Mouse (Mus musculus): ENCODE measurements at regions not wholly inside any gene's neighbourhood (a gene's known extent, or its start where the extent isn't known, plus 50 kb on each side); places are given as distances from the start of the nearest gene placed in this dataset.

DNA sequence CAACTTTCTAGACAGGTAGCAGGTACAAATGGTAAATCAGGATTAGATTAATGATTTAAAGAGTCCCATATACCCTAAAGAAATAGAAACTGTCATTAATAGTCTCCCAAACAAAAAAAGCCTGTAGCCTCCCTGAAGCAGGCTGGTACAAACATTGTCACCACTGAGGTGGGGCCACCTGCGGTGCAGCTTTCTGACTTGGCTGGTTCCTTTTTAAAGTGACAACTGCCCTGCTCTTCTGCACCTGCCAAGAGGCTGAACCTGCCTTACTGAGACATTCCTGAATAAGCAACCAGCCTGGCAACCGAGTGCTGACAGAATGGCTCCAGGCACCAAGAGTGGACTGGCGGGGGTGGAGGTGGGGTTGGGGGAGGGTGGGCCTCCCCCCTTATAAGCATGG, 687.0 kb upstream of the Vrk2 start:
- no peak for DNase-seq (ENCODE audit: low read depth, low spot score)

- DNase-seq (ENCODE audit: low read depth, low spot score) = peak; percentile 44
These were observed 670.5 kb upstream of the Vrk2 start for GRCm38 (mm10) chr11:27264253-27264652.

- no peak for DNase-seq (ENCODE audit: low read depth, low spot score)
These were observed 664.7 kb upstream of the Vrk2 start for GRCm38 (mm10) chr11:27258521-27258920.

DNA sequence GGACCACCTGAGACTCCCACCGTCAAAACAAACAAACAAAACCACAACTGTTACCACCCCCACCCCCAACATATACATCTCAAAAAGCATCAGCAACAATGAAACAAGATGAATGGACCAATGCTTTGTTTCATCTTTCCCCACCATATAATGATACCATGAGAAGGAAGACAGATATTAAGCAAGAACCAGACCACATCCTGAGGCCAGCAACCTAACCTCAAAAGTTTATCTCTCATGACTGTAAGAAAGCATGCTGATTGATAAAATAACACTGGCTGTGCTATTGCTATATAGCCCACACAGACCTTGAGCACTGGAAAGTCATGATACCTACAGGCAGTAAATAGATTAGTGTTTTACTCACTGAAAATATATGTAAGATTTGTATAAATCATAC, 642.1 kb upstream of the Vrk2 start:
- no peak for DNase-seq (ENCODE audit: low read depth, low spot score)

GRCm38 (mm10) chr11:27226454-27226853, 632.7 kb upstream of the Vrk2 start:
- DNase-seq (ENCODE audit: low read depth, low spot score) = no peak

- DNase-seq (ENCODE audit: low read depth, low spot score) = no peak
These were observed 628.6 kb upstream of the Vrk2 start for GRCm38 (mm10) chr11:27222436-27222835.

GRCm38 (mm10) chr11:27221956-27222355, 628.2 kb upstream of the Vrk2 start:
- DNase-seq (ENCODE audit: low read depth, low spot score) = no peak

DNA sequence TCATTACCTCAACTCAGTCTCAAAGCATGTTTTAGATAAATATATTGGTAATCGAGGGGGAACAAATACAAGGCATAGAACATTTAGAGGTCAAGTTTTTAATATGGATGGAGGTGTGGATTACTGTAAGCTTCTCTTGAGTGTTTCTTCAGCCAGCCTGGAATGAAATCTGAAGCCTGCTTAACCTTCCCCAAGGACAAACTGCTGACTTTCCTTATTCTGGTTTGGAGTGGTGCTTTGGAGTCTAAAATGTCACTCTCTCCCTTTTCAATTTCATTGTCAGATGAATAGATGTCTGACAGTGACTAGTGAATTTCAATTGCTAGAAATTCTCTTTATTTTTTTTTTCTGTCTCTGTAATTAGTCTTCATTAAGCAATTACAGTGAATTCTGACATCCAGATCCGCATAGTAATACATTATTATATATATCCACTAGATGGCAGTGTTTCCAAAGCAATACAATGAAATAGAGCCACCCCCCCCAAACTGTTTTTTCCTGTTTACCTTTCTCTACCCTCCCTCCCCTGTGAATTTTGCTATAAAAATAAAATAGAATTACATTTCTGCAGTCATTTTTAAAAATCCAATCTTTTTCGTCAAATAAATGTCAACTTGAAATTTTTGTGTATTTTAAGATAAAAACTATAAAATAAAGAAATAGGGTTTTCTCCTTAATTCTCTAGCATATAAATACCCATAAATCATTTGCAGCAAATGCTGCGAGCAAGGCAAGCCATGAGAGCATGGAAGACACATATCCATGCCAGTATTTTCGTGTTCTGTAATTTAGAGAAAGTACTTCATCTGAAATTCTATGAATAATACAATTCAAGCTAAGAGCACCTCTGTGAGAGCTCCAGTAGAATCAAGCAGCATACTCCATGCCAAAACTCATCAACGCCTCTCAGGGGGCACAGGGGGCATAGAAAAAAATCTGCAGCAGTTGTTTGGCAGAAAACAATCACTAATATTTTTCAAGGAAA, 626.2 kb upstream of the Vrk2 start:
- DNase-seq (ENCODE audit: low read depth, low spot score) = no peak

DNA sequence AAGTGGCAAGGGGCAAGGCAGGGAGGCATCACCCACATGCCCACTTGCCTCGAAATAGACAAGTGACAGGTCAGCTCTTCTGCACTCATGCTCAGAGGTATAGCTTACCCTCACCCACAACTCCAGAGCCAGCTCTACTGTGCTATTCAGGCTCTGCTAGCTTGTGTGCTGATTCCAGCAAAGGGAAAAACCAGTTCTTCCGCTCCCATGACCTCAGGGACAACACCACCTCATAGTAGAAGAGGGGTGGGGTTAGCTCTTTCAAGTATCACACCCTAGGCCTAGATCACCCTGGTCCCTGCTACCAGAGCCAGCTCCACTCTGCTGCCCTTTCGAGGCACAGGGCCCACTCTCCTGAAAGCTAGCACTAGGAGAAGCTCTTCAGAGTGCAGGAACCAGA, 622.0 kb upstream of the Vrk2 start:
- DNase-seq (ENCODE audit: low read depth, low spot score) = no peak

DNA sequence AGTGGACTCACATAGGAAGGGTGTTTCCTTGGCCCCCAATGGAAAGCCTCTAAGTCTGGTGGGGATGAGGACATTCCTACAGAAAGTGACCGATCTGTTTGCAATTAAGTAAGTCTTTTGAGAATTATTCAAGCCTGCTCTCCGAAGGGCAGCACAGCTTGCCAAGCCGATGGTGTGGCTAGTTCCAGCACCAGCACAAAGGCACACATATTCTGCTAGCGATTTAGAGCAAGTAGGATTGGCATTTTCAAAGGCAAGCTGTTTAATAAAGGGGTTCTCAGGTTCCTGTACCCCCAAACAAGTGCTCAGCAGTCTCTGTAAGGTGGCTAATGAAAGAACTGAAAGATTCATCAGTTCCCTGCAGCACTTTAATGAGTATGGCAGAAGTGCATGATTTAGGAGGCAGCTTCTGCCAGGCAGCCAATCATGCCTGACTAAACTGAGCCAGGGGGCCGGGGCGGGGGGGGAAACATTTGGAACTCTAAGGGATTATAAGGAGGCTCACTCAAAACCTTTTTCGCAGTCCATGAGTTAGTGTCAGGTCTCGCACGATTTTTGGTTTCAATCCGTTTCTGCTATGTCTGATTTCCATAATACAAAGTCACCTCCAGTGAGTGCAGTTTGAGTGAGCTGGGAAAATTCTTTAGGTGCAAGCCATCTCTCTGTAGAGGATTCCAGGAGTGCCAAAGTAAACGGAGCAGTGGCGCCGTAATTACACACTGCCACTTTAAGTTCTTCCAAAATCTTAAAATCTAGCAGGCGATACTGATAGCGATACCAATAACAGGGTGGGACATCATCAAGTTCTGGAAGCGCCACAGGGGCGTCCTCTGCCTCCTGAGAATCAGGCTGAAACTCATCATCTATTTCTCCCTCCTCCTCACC, 609.8 kb upstream of the Vrk2 start:
- no peak for DNase-seq (ENCODE audit: low read depth, low spot score)

DNA sequence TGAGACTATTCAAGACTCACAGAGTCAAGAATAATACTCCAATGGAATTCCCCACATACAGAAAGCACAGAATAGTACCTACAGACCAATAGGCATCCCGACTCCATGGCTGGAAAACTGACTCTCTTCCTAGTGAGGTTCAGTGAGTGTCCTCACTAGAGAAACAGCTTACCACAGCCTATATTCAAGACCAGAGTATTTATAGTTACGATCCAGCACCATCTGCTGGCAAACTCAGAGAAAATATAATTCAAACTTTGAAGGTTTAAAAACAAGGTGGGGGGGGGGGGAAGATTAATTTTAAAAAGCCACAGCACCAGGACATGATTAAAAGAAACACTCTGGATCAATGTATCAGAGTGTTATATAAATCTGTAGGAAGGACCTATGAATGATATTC, 590.2 kb upstream of the Vrk2 start:
- no peak for DNase-seq (ENCODE audit: low read depth, low spot score)

GRCm38 (mm10) chr11:27183422-27183821, 589.6 kb upstream of the Vrk2 start:
- no peak for DNase-seq (ENCODE audit: low read depth, low spot score)

DNA sequence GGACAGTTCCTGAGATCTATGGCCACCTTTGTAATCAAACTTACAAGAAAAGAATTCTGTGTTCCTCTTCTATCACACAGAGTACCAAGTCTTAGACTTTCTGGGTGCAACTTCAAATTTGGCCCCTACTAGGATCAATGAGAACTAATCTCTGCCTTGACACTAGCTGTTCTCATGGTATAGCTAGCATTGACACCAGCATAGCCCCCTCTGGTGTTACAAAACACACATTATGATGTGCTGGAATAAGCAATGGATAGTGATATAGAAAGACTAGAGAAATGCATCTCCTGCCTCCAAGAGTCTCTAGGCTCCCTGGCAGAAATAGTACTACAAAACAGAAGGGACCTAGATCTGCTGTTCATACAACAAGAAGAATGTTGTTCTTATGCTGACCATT, 566.6 kb upstream of the Vrk2 start:
- DNase-seq (ENCODE audit: low read depth, low spot score) = no peak
